In genomic region chr7:144549904-144550566, GRCm38 (mm10) we compare ENCODE assay signal across 12 mouse cellular contexts. TPM values are rescaled to one million over a fixed set of nuclear protein-coding genes. Genes with fewer than 3 reads are reported as not detected.
DNase-seq lines count a peak whose midpoint lies in the region; ATAC-seq lines count a peak whose summit lies in the region.
"Had no signal": no experiment of that assay in that cellular context is flagged by ENCODE, and none has a peak within 500 bp of the region (broad histone marks: within the 10 kb centered on the region; RNA-seq: fewer than 3 reads in every experiment).

No protein-coding gene starts in this region.

- WGBS in forebrain, embryonic 13.5 days = 100% methylated on average over 2 of the region's 2 CpGs
- 98% methylated on average over 2 of the region's 2 CpGs for WGBS in forebrain, embryonic 16.5 days

- H3K27me3 ChIP-seq in forebrain, embryonic 13.5 days = peaks cover under 1% of the 10 kb centered on the region; the same call in 1 of the 2 replicates
- no peaks in the 10 kb centered on the region for H3K27me3 ChIP-seq in forebrain, embryonic 16.5 days (replicated peaks; ENCODE audit: control insufficient read depth, insufficient read depth, low read length)
- no peaks in the 10 kb centered on the region for H3K27me3 ChIP-seq in megakaryocyte, embryonic 14.5 days (replicated peaks)
- H3K27me3 ChIP-seq in splenic B cell, adult 2 months (ENCODE audit: control insufficient read depth, insufficient read depth, low read length, poor library complexity, severe bottlenecking) = no peaks in the 10 kb centered on the region
- H3K27me3 ChIP-seq: heart, embryonic 12.5 days had no signal

- ATAC-seq in forebrain, embryonic 13.5 days = no peak
- ATAC-seq in forebrain, embryonic 16.5 days = no peak
- no peak for ATAC-seq in megakaryocyte, adult 5-6 weeks (ENCODE audit: poor library complexity, severe bottlenecking)

- H3K4me2 ChIP-seq in forebrain, embryonic 13.5 days = no peak overlapping the region
- H3K4me2 ChIP-seq in forebrain, embryonic 16.5 days (ENCODE audit: low read length) = no peak overlapping the region
- H3K4me2 ChIP-seq: heart, embryonic 12.5 days had no signal

- peak overlapping the region; percentile 21; the same call in 1 of the 2 replicates for H3K9ac ChIP-seq in forebrain, embryonic 13.5 days
- H3K9ac ChIP-seq in forebrain, embryonic 16.5 days (replicated peaks; ENCODE audit: low read depth, low read length) = no peak overlapping the region
- H3K9ac ChIP-seq: heart, embryonic 12.5 days had no signal

- no peak overlapping the region for H3K27ac ChIP-seq in forebrain, embryonic 13.5 days
- H3K27ac ChIP-seq in forebrain, embryonic 16.5 days (ENCODE audit: low read length) = no peak overlapping the region

- peaks cover 35% of the 10 kb centered on the region for H3K36me3 ChIP-seq in forebrain, embryonic 13.5 days (ENCODE audit: poor library complexity, severe bottlenecking)
- H3K36me3 ChIP-seq in forebrain, embryonic 16.5 days (ENCODE audit: control insufficient read depth, insufficient read depth) = peaks cover 8% of the 10 kb centered on the region
- H3K36me3 ChIP-seq in megakaryocyte, embryonic 14.5 days (replicated peaks; ENCODE audit: low read length) = peaks cover 78% of the 10 kb centered on the region
- H3K36me3 ChIP-seq in splenic B cell, adult 2 months (ENCODE audit: control insufficient read depth, insufficient read depth, low read length, poor library complexity, severe bottlenecking) = peaks cover 2% of the 10 kb centered on the region; the same call in 1 of the 2 replicates

- no peaks in the 10 kb centered on the region for H3K9me3 ChIP-seq in forebrain, embryonic 13.5 days (replicated peaks)
- H3K9me3 ChIP-seq in forebrain, embryonic 16.5 days (ENCODE audit: control insufficient read depth, low read length) = no peaks in the 10 kb centered on the region
- no peaks in the 10 kb centered on the region for H3K9me3 ChIP-seq in megakaryocyte, embryonic 14.5 days
- H3K9me3 ChIP-seq: heart, embryonic 12.5 days had no signal

- H3K4me1 ChIP-seq in forebrain, embryonic 13.5 days = peaks cover 41% of the 10 kb centered on the region
- H3K4me1 ChIP-seq in forebrain, embryonic 16.5 days (replicated peaks; ENCODE audit: control insufficient read depth, insufficient read depth, low read length) = peaks cover 33% of the 10 kb centered on the region
- H3K4me1 ChIP-seq in megakaryocyte, embryonic 14.5 days = peaks cover 88% of the 10 kb centered on the region

- peak; percentile 85 for DNase-seq in cerebellum, adult 8-10 months
- DNase-seq in splenic B cell, adult 2 months (ENCODE audit: low read depth, low spot score) = peak; percentile 27
- no peak for DNase-seq in urinary bladder, adult 18-20 months (ENCODE audit: low spot score in 2 of 2)
- no peak for DNase-seq in yolk sac, embryonic 10.5 days (ENCODE audit: low spot score)
- DNase-seq: kidney, adult 2 months; lung, postnatal 4 days; right cerebral cortex, postnatal 4 days had no signal

- H3K4me3 ChIP-seq in forebrain, embryonic 13.5 days = no peak overlapping the region
- no peak overlapping the region for H3K4me3 ChIP-seq in forebrain, embryonic 16.5 days (replicated peaks; ENCODE audit: low read length)
- H3K4me3 ChIP-seq in megakaryocyte, embryonic 14.5 days (replicated peaks) = peak overlapping the region; percentile 100
- H3K4me3 ChIP-seq: heart, embryonic 12.5 days had no signal

RNA-seq across cellular contexts. Expression of gene Ppfia1, which starts 3.5 kb away (rescaled TPM):
- polyA plus RNA-seq in forebrain, embryonic 13.5 days (2015; fragmentation: Nextera tagmentation; extraction: Ambion mirVana) = 29.0 and 32.1 TPM in 2 replicates
- 30.4 and 34.6 TPM in 2 replicates for polyA plus RNA-seq in forebrain, embryonic 16.5 days (2015; fragmentation: Nextera tagmentation; extraction: Ambion mirVana)
- 183 and 335 TPM in 2 replicates for polyA plus RNA-seq in megakaryocyte, embryonic 14.5 days (2012; ENCODE audit: insufficient read depth, low replicate concordance)
- total RNA-seq in megakaryocyte, adult 5-6 weeks (2015) = 41.0 and 47.8 TPM in 2 replicates
- total RNA-seq in megakaryocyte, adult 5-6 weeks (2017) = 37.9 and 55.4 TPM in 2 replicates

RNA-seq across cellular contexts. Expression of gene Fadd, which starts 32.2 kb away (rescaled TPM):
- 7.1 and 7.7 TPM in 2 replicates for polyA plus RNA-seq in forebrain, embryonic 13.5 days (2015; fragmentation: Nextera tagmentation; extraction: Ambion mirVana)
- polyA plus RNA-seq in forebrain, embryonic 16.5 days (2015; fragmentation: Nextera tagmentation; extraction: Ambion mirVana) = 5.2 and 5.8 TPM in 2 replicates
- 1.5 and 5.7 TPM in 2 replicates for polyA plus RNA-seq in megakaryocyte, embryonic 14.5 days (2012; ENCODE audit: insufficient read depth, low replicate concordance)
- total RNA-seq in megakaryocyte, adult 5-6 weeks (2015) = 7.4 and 7.5 TPM in 2 replicates
- total RNA-seq in megakaryocyte, adult 5-6 weeks (2017) = 2.9 and 4.2 TPM in 2 replicates

Comparison
In these comparisons a context has a peak if more than half of its experiments do, and no peak if none do; other contexts are left out.
1. DNase-seq: peak in cerebellum, adult 8-10 months (single experiment) and splenic B cell, adult 2 months (single experiment); none in urinary bladder, adult 18-20 months (0 of 2) and yolk sac, embryonic 10.5 days (single experiment).